Mouse (Mus musculus) midbrain, embryonic 15.5 days (tissue): ENCODE results near the gene Rab13. TPM values are rescaled to one million over a fixed set of nuclear protein-coding genes. Genes with fewer than 3 reads are reported as not detected.

Experiments
- ATAC-seq: fragments of 200-750 bp; cut with Nextera tagmentation; replicated peaks from 2 replicates; pipeline ENCODE4 v1.8.0; 2017; ENCODE audit warnings: moderate TSS enrichment
- H3K27ac ChIP-seq: fragments of 300-500 bp; sonication (generic); 2 replicates; pipeline ENCODE4 v1.5.1; 2015; ENCODE audit warnings: mild to moderate bottlenecking, inconsistent platforms
- H3K27me3 ChIP-seq: fragments of 300-500 bp; sonication (generic); replicated peaks from 2 replicates; pipeline ENCODE4 v1.6.1; 2015; ENCODE audit warnings: inconsistent platforms
- H3K36me3 ChIP-seq: fragments of 300-500 bp; sonication (generic); replicated peaks from 2 replicates; pipeline ENCODE4 v1.6.1; 2015; ENCODE audit warnings: inconsistent platforms
- H3K4me1 ChIP-seq: fragments of 300-500 bp; sonication (generic); 2 replicates; pipeline ENCODE4 v1.6.1; 2015; ENCODE audit warnings: inconsistent platforms
- H3K4me2 ChIP-seq: fragments of 300-500 bp; sonication (generic); 2 replicates; pipeline ENCODE4 v1.6.1; 2015; ENCODE audit warnings: inconsistent platforms, mild to moderate bottlenecking, moderate library complexity
- H3K4me3 ChIP-seq: fragments of 300-500 bp; sonication (generic); 2 replicates; pipeline ENCODE4 v1.5.1; 2015; ENCODE audit warnings: mild to moderate bottlenecking, inconsistent platforms
- H3K9ac ChIP-seq: fragments of 300-500 bp; sonication (generic); 2 replicates; pipeline ENCODE4 v1.6.1; 2015; ENCODE audit warnings: mild to moderate bottlenecking, inconsistent platforms
- H3K9me3 ChIP-seq: fragments of 300-500 bp; sonication (generic); 2 replicates; pipeline ENCODE4 v1.6.1; 2016; ENCODE audit warnings: inconsistent platforms
- WGBS: fragments of 180-500 bp; shearing (Covaris S2); methylation state at CpG from one replicate; pipeline ENCODE4 v1.1.7; 2015; ENCODE audit warnings: mixed read lengths; 5-methylcytosine and 5-hydroxymethylcytosine counted together
- polyA plus RNA-seq: library from polyadenylated mRNA; unstranded; fragments of >200 nt; fragmentation: Nextera tagmentation; extraction: Ambion mirVana; gene quantifications from 2 replicates; pipeline ENCODE4 v1.2.1, GENCODE M21; 2015

The Rab13 gene
- polyA plus RNA-seq, 1 experiment from 2014 or later = 26.0 TPM

DNA sequence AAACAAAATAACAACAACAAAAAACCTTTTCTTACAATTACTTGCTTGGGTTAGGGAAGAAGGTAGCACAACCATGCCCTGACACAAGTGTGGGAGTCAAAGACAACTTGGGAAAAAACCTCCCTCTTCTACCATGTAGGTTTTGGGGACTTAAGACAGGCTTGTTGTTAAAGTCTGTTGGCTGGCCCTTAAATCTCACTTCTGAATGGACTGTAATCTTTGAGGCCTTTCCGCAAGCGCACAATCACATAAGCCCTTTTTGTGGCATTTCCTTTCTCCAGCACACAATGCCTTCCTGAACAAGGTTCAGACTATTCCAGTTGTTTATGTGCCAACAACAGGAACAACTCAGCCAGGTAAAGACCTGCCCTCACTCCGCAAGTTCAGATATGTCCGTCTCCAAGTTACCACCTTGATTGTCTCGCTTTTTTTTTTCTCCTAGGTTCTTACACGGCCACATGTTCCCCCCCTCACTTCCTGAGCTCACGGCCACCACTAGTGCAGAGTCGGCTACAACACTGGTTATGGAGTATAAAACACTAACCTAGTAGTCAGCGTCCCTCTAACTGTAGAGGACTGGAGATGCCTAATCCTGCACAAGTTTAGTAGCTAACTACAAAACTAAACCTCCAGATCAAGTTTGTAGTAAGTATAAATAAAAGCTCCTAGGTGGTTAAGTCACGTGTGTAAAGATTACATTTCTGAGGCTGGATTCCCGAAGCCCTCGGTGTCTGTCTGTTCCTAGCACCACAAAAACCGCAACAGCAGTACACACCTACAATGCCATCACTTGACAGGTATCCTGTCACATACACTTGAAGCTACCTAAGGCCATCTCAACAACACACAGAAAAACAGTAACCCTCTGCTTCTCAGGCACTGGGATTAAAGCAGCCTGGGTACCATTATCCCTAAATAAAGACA, 1.8 kb upstream of the Rab13 start:
- 85% methylated on average over 13 of the region's 13 CpGs for WGBS
- H3K36me3 ChIP-seq = peaks cover 19% of the 10 kb centered on the region; the same call in 1 of the 2 replicates

DNA sequence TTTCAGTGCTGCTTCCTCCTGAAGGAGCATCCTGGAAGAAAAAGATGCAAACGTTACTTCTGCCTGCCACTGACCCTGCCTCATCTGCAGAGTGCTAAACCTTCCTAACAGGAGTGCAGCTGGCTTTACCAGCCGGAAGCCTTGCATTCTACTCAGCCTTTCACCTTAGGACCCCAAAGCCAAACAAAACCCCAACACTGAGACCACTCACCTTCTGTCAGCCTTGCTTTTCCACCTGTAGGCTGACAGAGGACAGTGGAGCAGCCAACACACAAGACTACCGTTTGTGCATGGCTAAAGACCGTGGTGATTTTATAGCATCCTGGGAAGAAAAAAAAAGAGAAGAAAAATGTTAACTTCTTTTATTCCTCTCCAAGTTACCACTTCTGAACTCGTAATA, 772 bp upstream of the Rab13 start:
- 15% methylated on average over 5 of the region's 5 CpGs for WGBS
- Histone ChIP-seq H3K4me2 (peak overlapping the region; percentile 96), H3K27me3 (no peaks in the 10 kb centered on the region), H3K4me3 (peak overlapping the region; percentile 93), H3K36me3 (peaks cover 19% of the 10 kb centered on the region; the same call in 1 of the 2 replicates), H3K9me3 (no peaks in the 10 kb centered on the region), H3K27ac (peak overlapping the region; percentile 91), H3K4me1 (peaks cover 32% of the 10 kb centered on the region), H3K9ac (peak overlapping the region; percentile 93)
- ATAC-seq = no peak

More for the DNA sequence above, 1.8 kb upstream of the Rab13 start:
- Histone ChIP-seq H3K9me3 (no peaks in the 10 kb centered on the region), H3K27ac (no peak overlapping the region), H3K4me3 (peak overlapping the region; percentile 93; the same call in 1 of the 2 replicates), H3K27me3 (no peaks in the 10 kb centered on the region), H3K9ac (no peak overlapping the region), H3K4me2 (peak overlapping the region; percentile 96; the same call in 1 of the 2 replicates), H3K4me1 (peaks cover 32% of the 10 kb centered on the region)
- no peak for ATAC-seq

DNA sequence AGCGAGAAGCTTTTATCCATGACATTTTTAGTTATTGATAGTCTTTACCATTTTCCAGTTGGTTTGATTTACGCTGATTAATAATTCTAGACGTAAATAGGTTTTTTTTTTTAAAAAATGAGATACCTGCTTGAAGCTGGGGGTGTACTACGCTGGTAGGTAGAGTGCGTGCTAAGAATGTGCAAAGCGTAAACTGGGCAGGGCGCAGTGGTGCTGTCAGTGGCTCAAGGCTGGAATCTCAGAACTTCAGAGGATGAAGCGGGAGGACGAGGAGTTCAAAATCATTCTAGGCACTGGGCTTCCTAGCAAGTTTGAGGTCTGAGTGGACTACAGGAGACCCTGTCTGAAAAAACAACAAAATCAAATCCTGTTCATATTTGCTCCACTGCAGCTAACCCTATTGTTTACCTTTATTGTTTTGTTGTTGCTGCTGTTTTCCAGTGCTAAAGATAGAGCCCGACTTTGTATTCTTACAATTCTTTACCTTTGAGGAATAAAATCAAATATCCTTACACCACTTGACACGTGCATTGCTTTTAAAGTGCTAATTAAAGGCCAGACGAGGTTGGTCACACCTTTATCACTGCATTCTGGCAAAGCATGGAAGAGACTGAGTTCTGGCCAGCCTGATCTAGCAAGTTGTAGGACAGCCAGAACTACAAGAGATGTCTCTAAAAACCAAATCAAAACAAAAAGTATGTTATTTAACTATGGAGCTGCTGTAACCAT, 625 bp downstream of the Rab13 start:
- no peaks in the 10 kb centered on the region for H3K9me3 ChIP-seq
- peak; percentile 68 for ATAC-seq
- H3K4me2 ChIP-seq = peak overlapping the region; percentile 96
- H3K27me3 ChIP-seq = no peaks in the 10 kb centered on the region
- H3K4me1 ChIP-seq = peaks cover 32% of the 10 kb centered on the region
- H3K9ac ChIP-seq = peak overlapping the region; percentile 93
- WGBS = 12% methylated on average over 12 of the region's 12 CpGs
- H3K27ac ChIP-seq = peak overlapping the region; percentile 91
- H3K4me3 ChIP-seq = peak overlapping the region; percentile 93
- peaks cover 8% of the 10 kb centered on the region; the same call in 1 of the 2 replicates for H3K36me3 ChIP-seq

DNA sequence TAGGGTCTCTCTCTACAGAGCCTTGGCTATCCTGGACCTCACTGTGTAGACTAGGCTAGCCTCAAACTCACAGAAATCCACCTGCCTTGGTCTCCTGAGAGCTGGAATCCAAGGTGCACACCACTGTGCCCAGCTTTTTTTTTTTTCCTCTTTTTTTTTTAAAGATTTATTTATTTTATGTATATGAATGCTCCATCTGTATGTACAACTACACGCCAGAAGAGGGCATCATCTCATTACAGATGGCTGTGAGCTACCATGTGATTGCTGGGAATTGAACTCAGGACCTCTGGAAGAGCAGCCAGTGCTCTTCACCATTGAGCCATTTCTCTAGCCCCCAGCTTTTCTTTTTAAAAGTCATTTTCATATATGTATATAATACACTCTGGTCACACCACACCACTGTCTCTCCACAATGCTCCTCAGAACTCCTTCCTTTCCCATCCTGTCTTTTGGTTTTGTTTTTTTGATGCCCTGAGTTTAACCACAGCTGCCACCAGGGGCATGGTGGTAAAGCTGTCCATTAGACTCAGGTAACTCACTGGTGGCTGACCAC, 2.4 kb downstream of the Rab13 start:
- 44% methylated on average over 1 of the region's 1 CpGs for WGBS

DNA sequence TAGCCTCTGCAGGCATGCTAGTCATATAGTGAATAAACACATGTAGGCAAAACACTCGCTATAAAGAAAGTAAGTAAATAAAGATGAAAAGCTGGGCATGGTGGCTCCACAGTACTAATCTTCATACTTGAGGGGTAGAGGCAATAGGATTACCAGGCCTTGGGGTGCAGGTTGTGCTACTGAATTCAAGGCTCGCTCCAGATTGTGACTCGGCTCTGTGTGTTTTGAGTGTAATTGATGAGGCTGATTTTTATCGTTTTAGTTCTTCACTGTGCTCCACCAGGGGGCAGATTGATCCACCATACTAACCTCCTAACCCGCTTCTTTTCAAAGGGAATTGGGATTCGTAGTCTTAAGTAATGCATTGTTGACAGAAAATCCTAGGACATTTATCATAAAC, 6.6 kb downstream of the Rab13 start:
- Histone ChIP-seq H3K27ac (peak overlapping the region; percentile 71), H3K9me3 (no peaks in the 10 kb centered on the region), H3K4me2 (peak overlapping the region; percentile 73), H3K36me3 (no peaks in the 10 kb centered on the region), H3K9ac (no peak overlapping the region; the same call in 1 of the 2 replicates), H3K4me1 (peaks cover 14% of the 10 kb centered on the region), H3K27me3 (no peaks in the 10 kb centered on the region), H3K4me3 (peak overlapping the region; percentile 37)
- ATAC-seq = peak; percentile 59; the same call in 1 of the 2 replicates
- WGBS = 13% methylated on average over 6 of the region's 6 CpGs

More for the DNA sequence above, 2.4 kb downstream of the Rab13 start:
- H3K4me2 ChIP-seq = no peak overlapping the region
- H3K4me1 ChIP-seq = peaks cover 34% of the 10 kb centered on the region
- no peak overlapping the region for H3K27ac ChIP-seq
- peaks cover 1% of the 10 kb centered on the region; the same call in 1 of the 2 replicates for H3K36me3 ChIP-seq
- H3K4me3 ChIP-seq = no peak overlapping the region
- no peaks in the 10 kb centered on the region for H3K9me3 ChIP-seq
- no peak for ATAC-seq
- H3K27me3 ChIP-seq = no peaks in the 10 kb centered on the region
- H3K9ac ChIP-seq = no peak overlapping the region

DNA sequence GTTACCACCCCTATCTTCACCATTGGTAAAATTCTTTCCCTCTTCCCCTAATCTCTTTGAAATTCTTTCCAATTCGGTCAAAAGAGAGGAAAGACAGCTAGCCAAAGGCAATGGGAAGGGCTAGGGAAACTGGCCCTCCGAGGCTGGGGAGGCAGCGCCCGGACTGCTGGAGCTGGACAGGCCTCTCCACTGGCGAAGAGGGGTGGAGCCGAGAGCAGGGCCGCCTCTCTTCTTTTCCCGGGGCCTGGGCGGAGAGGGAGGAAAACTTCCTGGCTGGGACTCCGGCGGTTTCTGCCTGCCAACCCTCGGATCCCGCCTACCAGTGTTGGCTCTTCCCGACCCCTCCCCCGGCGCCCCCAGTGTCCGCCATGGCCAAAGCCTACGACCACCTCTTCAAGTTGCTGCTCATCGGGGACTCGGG, 7.0 kb downstream of the Rab13 start:
- H3K9me3 ChIP-seq = no peaks in the 10 kb centered on the region
- peak overlapping the region; percentile 71 for H3K27ac ChIP-seq
- no peaks in the 10 kb centered on the region for H3K36me3 ChIP-seq
- H3K4me3 ChIP-seq = peak overlapping the region; percentile 37
- peak overlapping the region; percentile 73 for H3K4me2 ChIP-seq
- H3K9ac ChIP-seq = peak overlapping the region; percentile 38; the same call in 1 of the 2 replicates
- WGBS = 0% methylated on average over 19 of the region's 20 CpGs
- ATAC-seq = peak; percentile 64
- H3K27me3 ChIP-seq = no peaks in the 10 kb centered on the region
- H3K4me1 ChIP-seq = peaks cover 14% of the 10 kb centered on the region

DNA sequence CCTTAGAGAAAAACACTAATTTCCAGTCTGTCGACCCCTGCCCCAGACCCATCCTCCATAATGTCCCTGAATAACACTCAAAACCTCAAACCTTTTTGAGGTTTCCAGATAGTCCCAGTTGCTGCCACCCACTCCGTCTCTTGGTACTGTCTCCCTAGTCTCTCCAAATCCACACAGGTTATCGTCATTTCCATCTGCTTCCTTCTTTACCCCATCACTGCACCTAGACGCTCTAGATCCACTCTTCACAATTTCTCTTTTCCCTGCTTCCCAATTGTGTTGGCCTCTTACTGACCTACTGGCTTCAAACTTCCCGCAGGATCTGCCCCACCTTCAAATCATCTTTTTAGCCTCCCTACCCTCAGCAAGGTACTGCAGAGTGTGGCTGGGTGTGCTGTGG, 7.6 kb downstream of the Rab13 start:
- no peak for ATAC-seq
- Histone ChIP-seq H3K4me1 (peaks cover 14% of the 10 kb centered on the region), H3K4me3 (peak overlapping the region; percentile 37), H3K27me3 (no peaks in the 10 kb centered on the region), H3K9me3 (no peaks in the 10 kb centered on the region), H3K9ac (no peak overlapping the region; the same call in 1 of the 2 replicates), H3K36me3 (no peaks in the 10 kb centered on the region), H3K27ac (no peak overlapping the region), H3K4me2 (peak overlapping the region; percentile 73)
- 34% methylated on average over 5 of the region's 5 CpGs for WGBS

DNA sequence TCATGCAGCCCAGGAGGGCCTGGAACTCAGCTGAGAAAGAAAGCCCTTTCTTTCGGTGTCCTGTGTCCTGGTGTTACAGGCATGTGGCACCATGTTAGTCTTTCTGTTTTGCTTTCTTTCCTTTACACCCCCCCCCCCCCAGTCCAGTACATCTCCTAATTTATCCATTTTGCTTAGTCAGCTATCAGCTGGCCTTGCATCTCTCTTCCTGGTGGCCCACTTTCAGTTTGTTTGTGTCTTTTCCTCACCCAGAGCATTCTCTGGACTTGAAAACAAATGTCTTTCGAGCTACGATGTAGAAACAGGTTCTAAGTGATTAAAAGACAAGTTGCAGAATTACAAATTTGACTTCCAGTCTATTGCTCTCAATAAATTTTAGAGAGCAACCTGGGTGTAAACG, 9.0 kb downstream of the Rab13 start:
- no peak overlapping the region for H3K9ac ChIP-seq
- no peak overlapping the region for H3K4me3 ChIP-seq
- no peak overlapping the region for H3K4me2 ChIP-seq
- H3K36me3 ChIP-seq = no peaks in the 10 kb centered on the region
- ATAC-seq = no peak
- H3K27me3 ChIP-seq = no peaks in the 10 kb centered on the region
- H3K4me1 ChIP-seq = peaks cover 14% of the 10 kb centered on the region
- 89% methylated on average over 4 of the region's 4 CpGs for WGBS
- H3K27ac ChIP-seq = no peak overlapping the region
- no peaks in the 10 kb centered on the region for H3K9me3 ChIP-seq

DNA sequence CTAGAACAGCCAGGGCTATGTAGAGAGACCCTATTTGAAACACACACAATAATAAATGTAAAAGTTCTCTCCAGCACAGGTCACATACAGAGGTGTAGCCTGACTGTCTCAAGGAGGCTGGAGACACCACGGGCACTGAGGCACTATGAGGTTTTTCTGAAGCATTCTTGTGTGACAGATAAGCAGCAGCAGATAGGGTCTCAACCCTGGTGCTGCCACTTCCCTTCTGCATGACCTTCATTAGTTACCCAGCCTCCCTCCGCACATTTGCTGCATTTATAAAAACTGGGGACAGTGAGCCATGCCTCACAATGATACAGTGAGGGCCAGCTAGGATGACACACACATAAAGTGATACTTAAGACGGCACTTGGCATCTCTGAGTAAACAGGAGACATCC, 9.4 kb downstream of the Rab13 start:
- Histone ChIP-seq H3K4me3 (no peak overlapping the region), H3K4me2 (no peak overlapping the region), H3K27me3 (no peaks in the 10 kb centered on the region), H3K36me3 (no peaks in the 10 kb centered on the region), H3K4me1 (peaks cover 14% of the 10 kb centered on the region), H3K9me3 (no peaks in the 10 kb centered on the region), H3K9ac (no peak overlapping the region), H3K27ac (no peak overlapping the region)
- 81% methylated on average over 3 of the region's 3 CpGs for WGBS
- ATAC-seq = no peak

DNA sequence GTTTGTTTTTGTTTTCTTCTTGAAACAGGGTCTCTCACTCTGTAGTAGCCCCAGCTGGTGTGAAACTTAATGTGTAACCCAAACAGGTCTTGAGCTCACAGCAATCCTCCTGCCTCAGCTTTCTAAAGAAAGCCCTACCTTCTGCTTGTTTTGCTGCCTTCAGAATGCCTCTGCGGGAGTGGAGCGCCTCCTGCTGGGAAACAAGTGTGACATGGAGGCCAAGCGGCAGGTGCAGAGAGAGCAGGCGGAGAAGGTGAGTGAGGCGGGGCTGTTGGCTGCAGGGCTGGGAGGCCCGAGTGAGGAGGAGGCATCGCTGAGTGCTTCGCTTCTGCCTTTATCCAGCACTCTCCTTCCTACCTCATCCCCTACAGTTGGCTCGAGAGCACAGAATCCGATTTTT, 10.8 kb downstream of the Rab13 start:
- H3K36me3 ChIP-seq = no peaks in the 10 kb centered on the region
- 85% methylated on average over 10 of the region's 10 CpGs for WGBS
- ATAC-seq = no peak
- no peak overlapping the region for H3K4me2 ChIP-seq
- peaks cover 14% of the 10 kb centered on the region for H3K4me1 ChIP-seq
- H3K27ac ChIP-seq = no peak overlapping the region
- H3K9me3 ChIP-seq = no peaks in the 10 kb centered on the region
- H3K9ac ChIP-seq = no peak overlapping the region
- H3K4me3 ChIP-seq = no peak overlapping the region
- no peaks in the 10 kb centered on the region for H3K27me3 ChIP-seq

DNA sequence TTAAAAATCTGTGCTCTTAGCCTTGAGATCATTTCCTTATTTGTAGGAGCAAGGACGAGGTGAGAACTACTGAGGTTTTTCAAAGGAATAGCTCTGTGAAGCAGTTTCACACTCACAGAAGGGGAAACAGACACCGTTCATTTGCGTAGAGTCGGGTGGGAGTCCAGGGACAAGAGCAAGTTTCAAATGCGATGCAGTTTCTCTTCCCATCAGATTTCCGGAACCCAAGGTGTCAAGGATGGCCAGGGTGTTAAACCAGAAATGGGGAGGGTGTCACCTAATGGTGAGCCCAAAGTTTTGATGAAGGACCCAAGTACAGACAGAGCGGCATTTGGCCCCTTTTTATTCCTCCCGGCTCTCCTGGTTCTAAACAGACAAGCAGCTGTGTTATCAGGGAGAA, 17.6 kb downstream of the Rab13 start:
- Histone ChIP-seq H3K27me3 (no peaks in the 10 kb centered on the region), H3K27ac (peak overlapping the region; percentile 78), H3K4me3 (peak overlapping the region; percentile 79), H3K4me2 (peak overlapping the region; percentile 86), H3K36me3 (peaks cover 12% of the 10 kb centered on the region; the same call in 1 of the 2 replicates), H3K9me3 (no peaks in the 10 kb centered on the region), H3K9ac (peak overlapping the region; percentile 37), H3K4me1 (peaks cover 19% of the 10 kb centered on the region)
- ATAC-seq = no peak
- 16% methylated on average over 8 of the region's 8 CpGs for WGBS
